Mouse (Mus musculus) myocyte (in vitro differentiated cells): ENCODE results near the gene Smim12.

Experiments
- E2F4 ChIP-seq: IDR thresholded peaks from one replicate; pipeline ENCODE4 v1.6.1; 2011; ENCODE audit warnings: mild to moderate bottlenecking, control low read depth, moderate library complexity; ENCODE audit not compliant: insufficient read depth
- POLR2A ChIP-seq: IDR thresholded peaks from one replicate; pipeline ENCODE4 v1.6.1; 2011; ENCODE audit warnings: low read depth, mild to moderate bottlenecking, control low read depth, moderate library complexity; ENCODE audit not compliant: insufficient read length

DNA sequence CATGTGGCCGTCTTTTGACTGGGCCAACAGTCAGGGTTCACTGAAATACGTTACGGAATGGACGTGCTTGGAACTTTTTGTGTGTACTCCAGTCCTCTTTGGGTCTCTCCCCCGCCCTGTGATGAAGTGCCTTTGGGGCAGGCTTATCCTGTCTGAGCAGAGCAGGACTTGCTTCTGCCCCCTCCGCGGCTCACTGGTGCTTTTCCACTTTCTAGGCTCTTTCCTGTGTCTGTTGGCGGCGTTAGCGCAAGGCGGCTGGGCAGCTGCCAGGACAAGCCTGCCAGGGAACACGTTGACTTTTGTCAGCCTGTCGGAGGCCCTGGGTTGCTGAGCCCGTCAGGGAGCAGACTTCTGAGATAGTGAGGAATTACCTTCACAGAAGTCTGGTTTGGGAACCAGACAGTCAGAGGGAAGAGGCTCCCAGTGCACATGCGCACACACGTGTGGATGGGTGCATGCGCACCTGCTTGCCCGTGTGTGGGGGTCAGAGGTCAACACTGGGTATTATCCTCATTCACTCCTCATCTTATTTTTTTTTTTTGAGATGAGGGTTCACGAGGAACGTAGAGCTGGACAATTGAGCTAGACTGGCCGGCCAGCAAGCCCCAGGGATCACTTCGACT, 8.5 kb downstream of the Smim12 start:
- TF ChIP-seq POLR2A (no peak), E2F4 (no peak)
